Mouse (Mus musculus) limb, embryonic 11.5 days (tissue): ENCODE results near the gene Taz. TPM values are rescaled to one million over a fixed set of nuclear protein-coding genes. Genes with fewer than 3 reads are reported as not detected.

Experiments
- ATAC-seq: fragments of 200-750 bp; cut with Nextera tagmentation; 2 replicates; pipeline ENCODE4 v1.8.0; 2017; ENCODE audit warnings: low read depth; ENCODE audit not compliant: insufficient number of reproducible peaks, low FRiP score, low TSS enrichment
- DNase-seq: peaks from one replicate; pipeline ENCODE4 v3.0.0-alpha.2; 2015; ENCODE audit warnings: low spot score
- H3K27ac ChIP-seq: fragments of 300-500 bp; sonication (generic); replicated peaks from 2 replicates; pipeline ENCODE4 v1.5.1; 2014; ENCODE audit warnings: low read depth, mild to moderate bottlenecking, low read length
- H3K27me3 ChIP-seq: fragments of 300-500 bp; sonication (generic); 2 replicates; pipeline ENCODE4 v1.6.1; 2014; ENCODE audit warnings: mild to moderate bottlenecking, low read length, mixed read lengths; ENCODE audit not compliant: control insufficient read depth, insufficient read depth
- H3K36me3 ChIP-seq: fragments of 300-500 bp; sonication (generic); 2 replicates; pipeline ENCODE4 v1.6.1; 2014; ENCODE audit warnings: mild to moderate bottlenecking, low read length, moderate library complexity, mixed read lengths; ENCODE audit not compliant: control insufficient read depth, insufficient read depth
- H3K4me1 ChIP-seq: fragments of 300-500 bp; sonication (generic); 2 replicates; pipeline ENCODE4 v1.6.1; 2014; ENCODE audit warnings: low read length, mixed read lengths; ENCODE audit not compliant: control insufficient read depth, insufficient read depth
- H3K4me2 ChIP-seq: fragments of 300-500 bp; sonication (generic); 2 replicates; pipeline ENCODE4 v1.6.1; 2014; ENCODE audit warnings: low read depth, mild to moderate bottlenecking, moderate library complexity; ENCODE audit not compliant: severe bottlenecking
- H3K4me3 ChIP-seq: fragments of 300-500 bp; sonication (generic); 2 replicates; pipeline ENCODE4 v1.5.1; 2014; ENCODE audit warnings: low read depth, low read length
- H3K9ac ChIP-seq: fragments of 300-500 bp; sonication (generic); 2 replicates; pipeline ENCODE4 v1.6.1; 2014; ENCODE audit warnings: mild to moderate bottlenecking, low read length
- H3K9me3 ChIP-seq: fragments of 300-500 bp; sonication (generic); 2 replicates; pipeline ENCODE4 v1.6.1; 2016; ENCODE audit warnings: low read length; ENCODE audit not compliant: control insufficient read depth
- WGBS: fragments of 180-500 bp; shearing (Covaris S2); extraction: QIAGEN DNeasy Blood & Tissue Kit; methylation state at CpG from one replicate; pipeline ENCODE4 v1.1.7; 2014; 5-methylcytosine and 5-hydroxymethylcytosine counted together
- polyA plus RNA-seq: library from polyadenylated mRNA; unstranded; fragments of >200 nt; fragmentation: Nextera tagmentation; extraction: Ambion mirVana; gene quantifications from 2 replicates; pipeline ENCODE4 v1.2.1, GENCODE M21; 2014

Taz gene
- polyA plus RNA-seq, 1 experiment from 2014 or later = 63.1 TPM

GRCm38 (mm10) chrX:74246213-74246681 lies 35.5 kb upstream of the Taz start:
- Histone ChIP-seq H3K9me3 (no peaks in the 10 kb centered on the region), H3K4me3 (peak overlapping the region; percentile 60), H3K4me2 (peak overlapping the region; percentile 60), H3K4me1 (no peaks in the 10 kb centered on the region), H3K27ac (peak overlapping the region; percentile 68), H3K36me3 (peaks cover 2% of the 10 kb centered on the region; the same call in 1 of the 2 replicates), H3K27me3 (no peaks in the 10 kb centered on the region), H3K9ac (peak overlapping the region; percentile 78)
- WGBS = 22% methylated on average over 33 of the region's 38 CpGs
- ATAC-seq (peak; percentile 89), DNase-seq (peak; percentile 87)

GRCm38 (mm10) chrX:74246693-74247092 lies 35.0 kb upstream of the Taz start:
- Histone ChIP-seq H3K36me3 (no peaks in the 10 kb centered on the region; the same call in 1 of the 2 replicates), H3K4me2 (peak overlapping the region; percentile 39), H3K4me3 (peak overlapping the region; percentile 26), H3K27me3 (no peaks in the 10 kb centered on the region), H3K27ac (0 out of 2 replicates have a peak overlapping the region, but pooled peaks have one; percentile 25), H3K9ac (0 out of 2 replicates have a peak overlapping the region, but pooled peaks have one; percentile 32), H3K4me1 (no peaks in the 10 kb centered on the region), H3K9me3 (no peaks in the 10 kb centered on the region)
- ATAC-seq = no peak; the same call in 1 of the 2 replicates
- no peak for DNase-seq
- 15% methylated on average over 14 of the region's 15 CpGs for WGBS

DNA sequence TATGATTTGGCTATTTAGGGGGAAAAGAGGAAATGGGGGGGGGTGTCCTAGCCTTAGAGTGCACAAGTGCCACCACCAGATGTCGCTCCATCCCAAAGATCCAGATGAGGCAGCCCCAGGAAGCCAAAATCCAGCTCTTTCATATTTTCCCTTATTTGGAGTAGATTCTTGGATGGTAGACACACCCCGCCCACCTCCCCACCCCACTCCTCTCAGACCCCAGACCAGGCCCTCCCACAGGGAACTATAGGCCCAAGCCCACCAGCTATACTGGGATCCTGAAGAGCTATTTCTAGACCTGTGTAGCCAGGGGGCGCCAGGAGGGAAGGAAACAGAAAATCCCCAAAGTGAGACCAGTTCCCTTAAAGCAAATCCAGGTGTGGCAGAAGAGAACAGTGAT lies 33.1 kb upstream of the Taz start:
- WGBS = 17% methylated on average over 3 of the region's 3 CpGs
- no peak; the same call in 1 of the 2 replicates for ATAC-seq
- Histone ChIP-seq H3K9ac (no peak overlapping the region), H3K27ac (no peak overlapping the region), H3K9me3 (no peaks in the 10 kb centered on the region), H3K4me2 (no peak overlapping the region), H3K27me3 (no peaks in the 10 kb centered on the region), H3K4me1 (no peaks in the 10 kb centered on the region), H3K36me3 (no peaks in the 10 kb centered on the region), H3K4me3 (no peak overlapping the region)
- peak; percentile 78 for DNase-seq

DNA sequence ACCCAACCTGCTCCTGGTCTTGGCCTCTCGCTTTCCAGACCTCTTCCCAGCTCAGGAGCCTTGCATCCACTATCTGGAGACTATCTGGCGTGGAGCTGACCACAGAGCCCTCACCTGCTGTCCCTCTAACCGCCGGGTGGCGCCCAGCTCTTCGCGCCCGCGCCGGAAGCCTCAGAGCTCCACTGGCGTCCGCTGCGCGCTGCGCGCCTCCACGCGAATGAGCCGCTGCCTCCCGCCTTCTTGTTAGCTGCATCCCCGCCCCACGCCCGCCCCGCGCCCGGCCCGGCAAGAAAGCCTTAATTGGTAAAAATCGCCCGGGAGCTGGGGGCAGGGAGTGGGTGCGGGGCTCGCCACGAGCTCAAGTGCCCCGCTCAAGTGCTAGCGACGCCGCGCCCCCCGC lies 32.1 kb upstream of the Taz start, which contains the start of gene Flna:
Gene Flna (minus strand): TSS at position 206 of the 400 bp plus-strand sequence.
- no peak within 1 kb of the TSS; the same call in 1 of the 2 replicates for H3K27ac ChIP-seq
- peak within 1 kb of the TSS; percentile 51 for H3K4me2 ChIP-seq
- no peaks in the 10 kb centered on the region for H3K27me3 ChIP-seq
- no peaks in the 10 kb centered on the region for H3K9me3 ChIP-seq
- ATAC-seq (no peak), DNase-seq (peak; percentile 64)
- peak within 1 kb of the TSS; percentile 49 for H3K9ac ChIP-seq
- H3K4me1 ChIP-seq = no peaks in the 10 kb centered on the region
- WGBS = 21% methylated on average over 37 of the region's 38 CpGs
- peak within 1 kb of the TSS; percentile 31 for H3K4me3 ChIP-seq
- no peaks in the 10 kb centered on the region for H3K36me3 ChIP-seq

- peak; percentile 98 for ATAC-seq
- H3K4me2 ChIP-seq = peak within 1 kb of the TSS; percentile 65
- no peaks in the 10 kb centered on the region for H3K4me1 ChIP-seq
- WGBS = 25% methylated on average over 39 of the region's 39 CpGs
- peak within 1 kb of the TSS; percentile 62; the same call in 1 of the 2 replicates for H3K27ac ChIP-seq
- no peaks in the 10 kb centered on the region for H3K36me3 ChIP-seq
- no peaks in the 10 kb centered on the region for H3K9me3 ChIP-seq
- DNase-seq = peak; percentile 86
- peak within 1 kb of the TSS; percentile 76 for H3K9ac ChIP-seq
- H3K4me3 ChIP-seq = peak within 1 kb of the TSS; percentile 54
- H3K27me3 ChIP-seq = no peaks in the 10 kb centered on the region
These were observed 27.4 kb upstream of the Taz start, which contains the start of gene Emd for GRCm38 (mm10) chrX:74254153-74254887. Gene Emd (plus strand): TSS chrX:74254687.

DNA sequence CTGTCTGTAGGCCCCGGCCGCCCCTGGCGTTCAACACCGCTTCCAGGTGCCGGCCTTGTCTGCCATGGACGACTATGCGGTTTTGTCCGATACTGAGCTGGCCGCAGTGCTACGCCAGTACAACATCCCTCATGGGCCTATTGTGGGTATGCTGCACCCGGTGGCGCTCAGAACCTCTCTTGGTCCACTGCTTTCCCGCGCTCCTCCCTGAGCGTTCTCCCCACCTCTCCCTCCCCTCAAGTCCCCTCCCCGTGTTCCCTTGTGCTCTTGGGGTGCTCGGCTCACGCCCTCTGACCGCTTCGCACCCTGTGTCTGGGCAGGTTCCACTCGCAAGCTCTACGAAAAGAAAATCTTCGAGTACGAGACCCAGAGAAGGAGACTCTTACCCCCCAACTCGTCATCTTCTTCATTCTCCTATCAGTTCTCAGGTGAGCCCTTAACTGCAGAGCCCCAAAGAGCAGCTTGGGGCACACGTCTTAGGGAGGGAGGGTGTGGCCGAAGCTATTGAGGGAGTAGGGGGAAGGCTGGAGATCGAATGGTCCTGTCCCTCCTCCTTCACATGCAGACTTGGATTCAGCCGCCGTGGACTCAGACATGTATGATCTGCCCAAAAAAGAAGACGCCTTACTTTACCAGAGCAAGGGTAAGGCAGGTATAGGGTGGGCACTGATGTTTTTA lies 26.7 kb upstream of the Taz start:
- DNase-seq (no peak), ATAC-seq (peak; percentile 56)
- 23% methylated on average over 29 of the region's 31 CpGs for WGBS

DNA sequence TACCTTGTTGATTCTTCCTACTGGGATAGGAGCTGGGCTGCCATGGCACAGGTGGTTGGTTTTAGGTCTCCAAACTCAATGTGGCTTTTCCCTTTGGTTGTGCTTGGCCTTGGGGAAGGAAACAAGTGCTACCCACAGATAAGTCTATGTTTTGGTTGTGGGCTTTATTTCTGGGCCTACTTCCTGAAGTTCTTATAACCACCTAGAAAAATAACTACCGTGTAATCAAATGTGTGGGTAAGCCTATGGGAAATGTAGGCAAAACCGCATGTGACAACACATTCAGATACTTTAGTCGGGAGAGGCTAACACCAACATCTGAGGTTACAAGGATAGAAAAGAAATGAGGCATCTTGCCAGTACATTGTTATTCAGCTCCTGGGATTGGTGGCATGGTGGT lies 24.0 kb upstream of the Taz start:
- no peaks in the 10 kb centered on the region for H3K36me3 ChIP-seq
- ATAC-seq (no peak), DNase-seq (no peak)
- H3K27me3 ChIP-seq = no peaks in the 10 kb centered on the region
- 98% methylated on average over 3 of the region's 3 CpGs for WGBS
- no peak overlapping the region for H3K4me3 ChIP-seq
- H3K4me2 ChIP-seq = no peak overlapping the region
- no peaks in the 10 kb centered on the region for H3K4me1 ChIP-seq
- no peaks in the 10 kb centered on the region for H3K9me3 ChIP-seq
- no peak overlapping the region for H3K27ac ChIP-seq
- no peak overlapping the region for H3K9ac ChIP-seq

More for the DNA sequence above, 26.7 kb upstream of the Taz start:
- Histone ChIP-seq H3K4me1 (no peaks in the 10 kb centered on the region), H3K36me3 (no peaks in the 10 kb centered on the region), H3K4me3 (peak overlapping the region; percentile 54), H3K27ac (peak overlapping the region; percentile 62; the same call in 1 of the 2 replicates), H3K4me2 (peak overlapping the region; percentile 65), H3K27me3 (no peaks in the 10 kb centered on the region), H3K9ac (peak overlapping the region; percentile 76), H3K9me3 (no peaks in the 10 kb centered on the region)

- DNase-seq = no peak
These were observed 12.0 kb upstream of the Taz start for GRCm38 (mm10) chrX:74269736-74270061.

More at GRCm38 (mm10) chrX:74269736-74270061, 12.0 kb upstream of the Taz start:
- H3K9ac ChIP-seq = peak overlapping the region; percentile 64
- 42% methylated on average over 3 of the region's 3 CpGs for WGBS
- peak; percentile 27 for ATAC-seq
- no peaks in the 10 kb centered on the region; the same call in 1 of the 2 replicates for H3K36me3 ChIP-seq
- H3K4me3 ChIP-seq = peak overlapping the region; percentile 50
- H3K4me2 ChIP-seq = peak overlapping the region; percentile 45
- no peaks in the 10 kb centered on the region for H3K27me3 ChIP-seq
- H3K4me1 ChIP-seq = no peaks in the 10 kb centered on the region
- peak overlapping the region; percentile 89 for H3K27ac ChIP-seq
- no peaks in the 10 kb centered on the region for H3K9me3 ChIP-seq
